Mouse (Mus musculus): ENCODE measurements around the gene Stxbp1. TPM values are rescaled to one million over a fixed set of nuclear protein-coding genes. Genes with fewer than 3 reads are reported as not detected.

Stxbp1 gene
- polyA plus RNA-seq, 1 experiment from 2014 or later = 26.8 TPM

DNA sequence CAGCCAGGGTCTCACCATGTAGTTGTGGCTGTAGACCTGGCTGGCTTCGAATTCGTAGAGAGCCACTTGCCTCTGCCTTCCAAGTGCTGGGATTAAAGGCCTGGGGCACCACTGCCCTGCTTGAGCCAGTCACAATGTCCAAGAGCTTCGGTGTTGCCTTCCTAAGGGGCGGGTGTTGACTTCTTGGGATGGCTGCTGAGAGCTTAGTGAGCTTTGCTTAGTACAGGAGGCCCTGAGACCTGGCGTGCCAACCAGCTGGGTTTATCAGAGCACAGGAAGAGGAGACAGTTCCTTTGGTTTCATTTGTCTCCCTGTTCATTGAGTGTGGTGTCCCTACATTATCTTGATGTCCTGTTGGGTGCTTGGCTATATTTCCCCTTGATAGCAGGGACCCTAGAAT lies 30.3 kb upstream of the Stxbp1 start:
- H3K4me1 ChIP-seq (ENCODE audit: control insufficient read depth, insufficient read depth, low read length) = peaks cover 64% of the 10 kb centered on the region
- peak overlapping the region; percentile 91 for H3K4me2 ChIP-seq (ENCODE audit: low read depth, low read length)
- H3K9me3 ChIP-seq (ENCODE audit: control insufficient read depth, low read length) = no peaks in the 10 kb centered on the region
- ATAC-seq (ENCODE audit: low read depth) (no peak), DNase-seq (ENCODE audit: low spot score) (no peak)
- peak overlapping the region; percentile 92 for H3K9ac ChIP-seq (ENCODE audit: low read depth, low read length)
- H3K4me3 ChIP-seq (ENCODE audit: low read depth, low read length) = peak overlapping the region; percentile 88
- H3K27me3 ChIP-seq (replicated peaks; ENCODE audit: control insufficient read depth, insufficient read depth, low read length) = no peaks in the 10 kb centered on the region
- no peaks in the 10 kb centered on the region for H3K36me3 ChIP-seq (ENCODE audit: control insufficient read depth, insufficient read depth, low read length)
- WGBS = 24% methylated on average over 5 of the region's 5 CpGs
- peak overlapping the region; percentile 91 for H3K27ac ChIP-seq (replicated peaks; ENCODE audit: low read depth, low read length)

DNA sequence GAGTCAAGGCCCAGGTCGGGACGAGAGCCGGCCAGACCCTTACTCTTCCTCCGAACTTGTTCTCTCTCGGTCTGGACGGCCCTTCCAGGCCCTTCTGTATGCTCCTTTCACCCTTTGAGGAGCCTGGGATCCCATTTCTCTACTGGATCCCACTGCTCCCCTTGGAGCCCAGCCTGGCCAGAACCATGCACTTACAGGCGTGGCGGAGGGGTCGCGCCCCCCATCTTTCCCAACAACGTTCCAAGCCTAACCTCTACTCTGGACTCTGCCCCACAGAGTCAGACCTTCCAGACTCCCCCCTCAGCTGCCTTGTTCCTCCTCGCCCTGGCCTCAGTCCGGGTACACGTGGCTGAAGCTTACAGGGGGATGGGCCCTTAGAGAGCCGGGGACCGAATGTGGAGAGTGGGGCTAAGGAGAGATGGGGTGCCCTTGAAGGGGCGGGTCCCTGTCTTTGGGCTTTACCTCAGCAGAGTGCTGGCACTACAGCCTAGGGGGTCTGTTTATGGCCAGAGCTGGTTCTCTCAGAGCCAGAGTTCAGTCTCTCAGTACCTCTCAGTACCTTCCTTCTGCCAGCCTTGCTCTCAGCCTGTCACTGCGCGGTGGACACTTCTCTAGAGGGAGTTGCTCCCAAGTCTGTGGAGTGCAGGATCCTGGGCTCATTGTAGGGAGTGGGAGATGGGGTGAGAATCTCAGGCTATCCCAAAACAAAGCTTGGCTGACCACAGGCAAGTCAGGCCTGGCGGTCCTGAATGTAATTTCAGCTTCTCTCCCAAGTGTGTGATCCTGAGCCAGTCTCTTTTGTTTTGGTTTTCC lies 29.7 kb upstream of the Stxbp1 start:
- H3K9me3 ChIP-seq (ENCODE audit: control insufficient read depth, low read length) = no peaks in the 10 kb centered on the region
- H3K4me2 ChIP-seq (ENCODE audit: low read depth, low read length) = peak overlapping the region; percentile 91
- H3K4me3 ChIP-seq (ENCODE audit: low read depth, low read length) = peak overlapping the region; percentile 88
- H3K9ac ChIP-seq (ENCODE audit: low read depth, low read length) = peak overlapping the region; percentile 92
- peak overlapping the region; percentile 91 for H3K27ac ChIP-seq (replicated peaks; ENCODE audit: low read depth, low read length)
- DNase-seq (ENCODE audit: low spot score) (no peak), ATAC-seq (ENCODE audit: low read depth) (no peak)
- H3K27me3 ChIP-seq (replicated peaks; ENCODE audit: control insufficient read depth, insufficient read depth, low read length) = no peaks in the 10 kb centered on the region
- WGBS = 2% methylated on average over 15 of the region's 20 CpGs
- peaks cover 59% of the 10 kb centered on the region for H3K4me1 ChIP-seq (ENCODE audit: control insufficient read depth, insufficient read depth, low read length)
- no peaks in the 10 kb centered on the region for H3K36me3 ChIP-seq (ENCODE audit: control insufficient read depth, insufficient read depth, low read length)

DNA sequence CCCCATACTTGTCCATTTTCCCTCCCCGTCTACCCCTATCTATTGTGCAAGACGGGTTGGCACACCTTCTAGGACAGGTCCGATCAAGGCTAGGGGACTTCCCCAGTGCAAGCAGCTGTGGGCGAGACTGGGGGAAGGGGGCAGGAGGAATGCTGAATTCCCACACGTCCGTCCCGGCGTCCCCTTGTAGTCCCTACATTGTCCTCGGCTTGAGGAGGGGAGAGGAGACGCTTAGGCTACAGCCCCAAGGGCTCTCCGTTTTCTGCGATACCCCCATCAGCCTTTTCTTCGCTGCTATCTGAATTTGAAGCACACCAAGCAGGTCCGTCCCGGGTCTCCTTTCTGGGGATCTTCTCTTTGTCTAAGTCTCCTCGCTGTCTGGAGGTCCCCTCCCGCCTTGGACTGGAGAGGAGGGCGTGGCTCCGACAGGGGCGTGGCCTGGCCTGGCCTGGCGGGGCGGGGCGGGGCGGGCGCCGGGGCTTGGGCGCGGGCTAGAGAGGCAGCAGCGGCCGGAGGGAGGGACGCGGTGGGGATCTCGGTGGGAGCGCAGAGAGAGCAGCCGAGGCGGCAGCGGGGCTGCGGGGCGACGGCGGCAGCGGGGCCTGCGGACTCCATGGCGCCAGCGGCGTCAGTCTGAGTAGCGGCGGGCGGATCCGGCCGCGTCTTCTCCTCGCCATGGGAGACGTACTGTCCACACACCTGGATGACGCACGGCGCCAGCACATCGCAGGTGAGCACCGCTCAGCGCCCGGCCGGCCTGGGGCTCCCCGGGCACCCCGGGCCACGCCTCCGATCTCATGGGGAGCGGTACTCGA lies 28.8 kb upstream of the Stxbp1 start, which contains the start of gene Fam129b:
Fam129b (plus strand) TSS at position 440 of the 815 bp plus-strand sequence.
- peak; percentile 92 for ATAC-seq (ENCODE audit: low read depth)
- no peaks in the 10 kb centered on the region for H3K27me3 ChIP-seq (replicated peaks; ENCODE audit: control insufficient read depth, insufficient read depth, low read length)
- peak; percentile 94 for DNase-seq (ENCODE audit: low spot score)
- no peaks in the 10 kb centered on the region for H3K9me3 ChIP-seq (ENCODE audit: control insufficient read depth, low read length)
- H3K36me3 ChIP-seq (ENCODE audit: control insufficient read depth, insufficient read depth, low read length) = no peaks in the 10 kb centered on the region
- under 1% methylated on average over 25 of the region's 68 CpGs for WGBS
- peaks cover 51% of the 10 kb centered on the region for H3K4me1 ChIP-seq (ENCODE audit: control insufficient read depth, insufficient read depth, low read length)
- H3K4me3 ChIP-seq (ENCODE audit: low read depth, low read length) = peak within 1 kb of the TSS; percentile 88
- H3K9ac ChIP-seq (ENCODE audit: low read depth, low read length) = peak within 1 kb of the TSS; percentile 92
- H3K27ac ChIP-seq (replicated peaks; ENCODE audit: low read depth, low read length) = peak within 1 kb of the TSS; percentile 91
- peak within 1 kb of the TSS; percentile 91 for H3K4me2 ChIP-seq (ENCODE audit: low read depth, low read length)

DNA sequence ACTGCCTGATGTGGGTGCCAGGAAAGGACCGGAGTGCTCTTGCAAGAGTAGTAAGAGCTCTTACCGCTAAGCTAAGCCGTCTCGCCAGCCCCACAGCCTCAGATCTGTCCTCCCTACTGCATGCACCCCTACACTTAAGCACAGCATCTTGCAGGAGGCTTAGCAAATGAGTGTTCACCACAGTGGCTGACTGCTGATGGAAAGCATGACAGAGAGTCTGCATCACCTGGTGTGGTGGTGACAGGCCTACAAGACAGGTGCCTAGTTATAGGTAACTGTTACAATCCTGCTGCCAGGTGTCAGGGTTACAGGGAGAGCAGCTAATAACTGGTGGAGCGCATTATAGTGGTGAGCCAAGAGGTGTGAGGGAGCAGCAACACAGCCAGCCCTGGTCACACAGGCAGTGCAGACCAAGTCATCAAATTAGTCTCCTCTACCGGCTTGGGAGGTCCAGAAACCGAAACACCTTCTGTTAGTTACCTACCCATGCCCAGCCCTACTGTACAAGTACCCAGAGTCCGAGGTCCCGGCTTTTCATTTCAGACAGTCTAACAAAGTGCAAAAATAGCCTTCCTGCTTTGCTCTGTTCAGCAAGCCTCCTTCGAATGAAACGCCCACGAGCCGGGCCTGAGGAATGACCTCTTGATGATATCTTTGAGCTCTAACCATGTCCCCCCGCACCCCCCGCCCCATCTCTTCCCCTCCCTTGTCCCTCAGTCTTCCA lies 28.1 kb upstream of the Stxbp1 start:
- Histone ChIP-seq H3K36me3 (ENCODE audit: control insufficient read depth, insufficient read depth, low read length) (no peaks in the 10 kb centered on the region), H3K4me3 (ENCODE audit: low read depth, low read length) (peak overlapping the region; percentile 88), H3K4me1 (ENCODE audit: control insufficient read depth, insufficient read depth, low read length) (peaks cover 44% of the 10 kb centered on the region), H3K27me3 (replicated peaks; ENCODE audit: control insufficient read depth, insufficient read depth, low read length) (no peaks in the 10 kb centered on the region), H3K4me2 (ENCODE audit: low read depth, low read length) (peak overlapping the region; percentile 91), H3K27ac (replicated peaks; ENCODE audit: low read depth, low read length) (peak overlapping the region; percentile 91), H3K9me3 (ENCODE audit: control insufficient read depth, low read length) (no peaks in the 10 kb centered on the region), H3K9ac (ENCODE audit: low read depth, low read length) (peak overlapping the region; percentile 92)
- DNase-seq (ENCODE audit: low spot score) (peak; percentile 58), ATAC-seq (ENCODE audit: low read depth) (peak; percentile 17)
- 9% methylated on average over 15 of the region's 15 CpGs for WGBS

DNA sequence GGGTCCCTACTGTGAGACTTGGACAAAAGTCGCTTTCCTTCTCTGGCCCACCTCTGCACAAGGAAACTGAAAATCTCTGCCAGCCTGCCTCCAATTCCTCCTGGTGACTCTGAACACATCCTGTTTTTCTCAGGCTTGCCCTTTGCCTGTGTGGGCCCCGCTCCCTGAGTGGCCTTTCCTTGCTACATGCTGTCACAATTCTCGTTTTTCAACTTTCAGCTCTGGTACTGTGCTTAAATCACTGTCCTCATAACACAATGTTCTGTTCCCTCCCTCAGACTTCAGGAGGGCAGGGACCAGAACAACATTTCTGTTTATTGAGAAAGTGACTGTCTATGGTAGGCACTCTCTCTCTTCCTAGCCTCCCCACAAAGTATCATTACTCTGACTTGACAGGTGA lies 27.0 kb upstream of the Stxbp1 start:
- Histone ChIP-seq H3K4me2 (ENCODE audit: low read depth, low read length) (peak overlapping the region; percentile 91; the same call in 1 of the 2 replicates), H3K4me1 (ENCODE audit: control insufficient read depth, insufficient read depth, low read length) (peaks cover 34% of the 10 kb centered on the region), H3K9ac (ENCODE audit: low read depth, low read length) (no peak overlapping the region), H3K27ac (replicated peaks; ENCODE audit: low read depth, low read length) (0 out of 2 replicates have a peak overlapping the region, but pooled peaks have one; percentile 39), H3K27me3 (replicated peaks; ENCODE audit: control insufficient read depth, insufficient read depth, low read length) (no peaks in the 10 kb centered on the region), H3K36me3 (ENCODE audit: control insufficient read depth, insufficient read depth, low read length) (no peaks in the 10 kb centered on the region), H3K4me3 (ENCODE audit: low read depth, low read length) (no peak overlapping the region), H3K9me3 (ENCODE audit: control insufficient read depth, low read length) (no peaks in the 10 kb centered on the region)
- DNase-seq (ENCODE audit: low spot score) (no peak), ATAC-seq (ENCODE audit: low read depth) (no peak)
- WGBS = 58% methylated on average over 3 of the region's 3 CpGs

DNA sequence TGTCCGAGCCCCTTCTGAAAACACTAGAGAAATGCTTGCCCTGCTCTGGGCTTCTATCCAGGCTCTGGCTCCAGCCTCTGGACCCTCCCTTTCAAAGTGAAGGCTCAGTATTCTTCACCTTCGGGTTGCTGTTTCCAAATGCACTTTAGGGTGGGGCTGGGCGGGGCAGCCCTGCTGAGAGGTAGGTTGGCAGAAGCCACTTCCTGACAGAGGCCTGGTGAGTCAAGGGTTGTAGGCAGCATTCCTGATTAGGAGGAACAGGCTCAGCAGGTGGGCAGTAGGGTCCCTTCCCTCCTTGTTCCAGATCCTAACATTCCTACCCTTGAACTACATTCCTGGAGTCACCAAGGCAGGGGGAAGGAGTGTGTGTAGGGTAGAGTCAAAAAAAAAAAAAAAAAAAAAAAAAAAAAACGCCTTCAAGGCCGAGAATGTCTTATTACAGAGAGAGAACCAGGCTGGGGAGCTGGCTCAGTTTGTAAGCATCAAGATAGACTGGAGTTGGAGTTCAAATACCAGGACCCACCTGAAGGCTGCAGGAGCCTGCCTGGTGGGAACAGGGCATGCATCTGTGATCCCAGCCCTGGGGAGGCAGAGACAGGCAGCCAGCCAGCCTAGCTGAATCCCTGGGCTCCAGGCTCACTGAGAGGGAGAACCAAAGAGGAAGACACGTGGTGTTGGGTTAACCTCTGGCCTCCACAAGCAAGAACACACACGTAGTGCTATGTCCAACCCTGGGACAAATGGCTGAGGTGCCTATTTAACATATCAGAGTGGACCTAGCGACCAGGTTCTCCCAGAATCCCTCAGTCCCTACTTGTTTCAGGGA lies 23.4 kb upstream of the Stxbp1 start:
- no peak overlapping the region for H3K4me2 ChIP-seq (ENCODE audit: low read depth, low read length)
- WGBS = 45% methylated on average over 7 of the region's 8 CpGs
- peak overlapping the region; percentile 65 for H3K27ac ChIP-seq (replicated peaks; ENCODE audit: low read depth, low read length)
- H3K4me3 ChIP-seq (ENCODE audit: low read depth, low read length) = no peak overlapping the region
- ATAC-seq (ENCODE audit: low read depth) (peak; percentile 24; the same call in 1 of the 2 replicates), DNase-seq (ENCODE audit: low spot score) (no peak)
- H3K9me3 ChIP-seq (ENCODE audit: control insufficient read depth, low read length) = no peaks in the 10 kb centered on the region
- peaks cover 12% of the 10 kb centered on the region; the same call in 1 of the 2 replicates for H3K4me1 ChIP-seq (ENCODE audit: control insufficient read depth, insufficient read depth, low read length)
- H3K9ac ChIP-seq (ENCODE audit: low read depth, low read length) = no peak overlapping the region
- no peaks in the 10 kb centered on the region for H3K27me3 ChIP-seq (replicated peaks; ENCODE audit: control insufficient read depth, insufficient read depth, low read length)
- no peaks in the 10 kb centered on the region for H3K36me3 ChIP-seq (ENCODE audit: control insufficient read depth, insufficient read depth, low read length)

DNA sequence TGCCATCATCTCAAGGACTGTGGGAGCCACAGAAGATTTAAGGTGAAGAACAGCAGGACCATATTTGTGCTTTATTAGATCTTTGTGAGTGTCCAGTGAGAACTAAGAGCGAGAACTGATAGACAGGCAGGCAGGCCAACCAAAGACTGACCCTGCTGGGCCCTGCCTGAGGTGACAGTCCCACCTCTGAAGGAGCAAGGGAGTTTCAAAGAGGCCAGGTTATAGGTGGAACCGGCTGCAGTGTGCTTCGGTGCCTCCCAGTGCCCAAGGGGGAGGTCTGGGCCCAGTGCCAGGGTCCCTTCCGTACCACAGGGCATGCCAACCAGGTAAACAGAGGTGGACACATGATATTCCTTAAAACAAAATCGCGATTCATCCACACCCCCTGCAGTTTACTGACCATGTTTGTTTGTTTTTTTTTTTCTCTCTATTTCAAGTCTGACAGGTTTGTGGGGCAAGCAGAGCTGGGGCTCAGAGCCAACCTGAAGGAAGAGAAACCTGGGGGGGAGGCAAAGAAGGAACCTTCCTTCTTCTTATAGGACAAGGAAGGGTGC lies 22.8 kb upstream of the Stxbp1 start:
- Histone ChIP-seq H3K27ac (replicated peaks; ENCODE audit: low read depth, low read length) (peak overlapping the region; percentile 65), H3K9me3 (ENCODE audit: control insufficient read depth, low read length) (no peaks in the 10 kb centered on the region), H3K36me3 (ENCODE audit: control insufficient read depth, insufficient read depth, low read length) (no peaks in the 10 kb centered on the region), H3K4me1 (ENCODE audit: control insufficient read depth, insufficient read depth, low read length) (peaks cover 8% of the 10 kb centered on the region; the same call in 1 of the 2 replicates), H3K27me3 (replicated peaks; ENCODE audit: control insufficient read depth, insufficient read depth, low read length) (no peaks in the 10 kb centered on the region), H3K4me2 (ENCODE audit: low read depth, low read length) (no peak overlapping the region), H3K9ac (ENCODE audit: low read depth, low read length) (no peak overlapping the region), H3K4me3 (ENCODE audit: low read depth, low read length) (no peak overlapping the region)
- WGBS = 52% methylated on average over 6 of the region's 6 CpGs
- DNase-seq (ENCODE audit: low spot score) = peak; percentile 59
- peak; percentile 38; the same call in 1 of the 2 replicates for ATAC-seq (ENCODE audit: low read depth)
